Mouse (Mus musculus) E14TG2a.4 (cell line): Measurements from ENCODE around the gene Map3k7cl.

Source experiments
- CTCF ChIP-seq: conservative IDR thresholded peaks from 2 replicates; pipeline ENCODE4 v1.5.1; 2014; ENCODE audit warnings: low read length
- NANOG ChIP-seq: IDR thresholded peaks from 2 replicates; pipeline ENCODE4 v1.6.1; 2014; ENCODE audit warnings: borderline replicate concordance, low read length, mixed read lengths
- POU5F1 ChIP-seq: IDR thresholded peaks from 2 replicates; pipeline ENCODE4 v1.6.1; 2014; ENCODE audit warnings: low read length, borderline replicate concordance

DNA sequence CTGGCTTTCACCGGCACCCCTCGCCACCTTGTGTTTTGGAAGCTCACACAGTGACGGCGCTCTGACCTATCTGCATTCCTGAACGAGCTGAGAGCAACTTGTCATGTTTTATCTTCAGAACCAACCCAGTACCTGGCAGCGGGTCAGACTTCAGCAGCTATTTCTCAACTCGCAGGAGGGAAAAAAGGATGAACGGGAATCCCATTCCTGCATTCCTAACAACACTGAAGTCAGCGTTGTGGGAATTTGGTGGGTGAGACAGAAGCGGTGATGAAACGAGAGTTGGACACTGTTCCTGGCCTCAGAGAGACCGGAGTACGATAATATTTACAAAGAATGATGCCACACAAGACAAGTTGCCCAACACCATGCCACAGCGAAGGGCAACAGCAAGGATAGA, 58.3 kb downstream of the Map3k7cl start:
- no peak for TF ChIP-seq CTCF
- no peak for TF ChIP-seq NANOG
- no peak for TF ChIP-seq POU5F1
